Mouse (Mus musculus): ENCODE data around the gene Tusc2. TPM values are rescaled to one million over a fixed set of nuclear protein-coding genes. Genes with fewer than 3 reads are reported as not detected.

The Tusc2 gene
- polyA plus RNA-seq, 1 experiment, result 32.5 TPM

- TF ChIP-seq CTCF (IDR thresholded peaks at IDR 0.05; ENCODE audit: extremely low read depth, insufficient read depth, insufficient read length, insufficient replicate concordance) (no peak), POLR2A (IDR thresholded peaks at IDR 0.05; ENCODE audit: low read depth, low read length) (no peak)
- H3K27me3 ChIP-seq (ENCODE audit: control insufficient read depth, insufficient read depth, low read length), result no peaks in the 10 kb centered on the region
- no peak overlapping the region for H3K27ac ChIP-seq (ENCODE audit: insufficient read depth, low read length)
- 76% methylated on average over 12 of the region's 12 CpGs for WGBS
- H3K4me1 ChIP-seq (ENCODE audit: control insufficient read depth, insufficient read depth, insufficient read length), result peaks cover 24% of the 10 kb centered on the region
- no peaks in the 10 kb centered on the region for H3K36me3 ChIP-seq (ENCODE audit: control insufficient read depth, insufficient read depth, low read length)
- no peak overlapping the region for H3K4me3 ChIP-seq (ENCODE audit: extremely low read depth, insufficient read depth, insufficient read length)
- DNase-seq (ENCODE audit: low read depth in 1 of 2, low spot score in 2 of 2), result no peak
Observed at GRCm38 (mm10) chr9:107600745-107601144, 37.7 kb downstream of the Tusc2 start.

- Histone ChIP-seq H3K27me3 (ENCODE audit: control insufficient read depth, insufficient read depth, low read length) (no peaks in the 10 kb centered on the region), H3K4me3 (ENCODE audit: extremely low read depth, insufficient read depth, insufficient read length) (no peak overlapping the region), H3K27ac (ENCODE audit: insufficient read depth, low read length) (no peak overlapping the region), H3K36me3 (ENCODE audit: control insufficient read depth, insufficient read depth, low read length) (no peaks in the 10 kb centered on the region), H3K4me1 (ENCODE audit: control insufficient read depth, insufficient read depth, insufficient read length) (peaks cover 24% of the 10 kb centered on the region)
- TF ChIP-seq POLR2A (IDR thresholded peaks at IDR 0.05; ENCODE audit: low read depth, low read length), result no peak
- TF ChIP-seq CTCF (IDR thresholded peaks at IDR 0.05; ENCODE audit: extremely low read depth, insufficient read depth, insufficient read length, insufficient replicate concordance), result no peak
- 84% methylated on average over 11 of the region's 11 CpGs for WGBS
- no peak for DNase-seq (ENCODE audit: low read depth in 1 of 2, low spot score in 2 of 2)
Observed at GRCm38 (mm10) chr9:107601275-107601674, 38.2 kb downstream of the Tusc2 start.

- H3K27me3 ChIP-seq (ENCODE audit: control insufficient read depth, insufficient read depth, low read length), result no peaks in the 10 kb centered on the region
- WGBS, result 3% methylated on average over 10 of the region's 10 CpGs
Observed at GRCm38 (mm10) chr9:107602068-107602648, 39.1 kb downstream of the Tusc2 start.

GRCm38 (mm10) chr9:107603251-107603650 is 40.2 kb downstream of the Tusc2 start:
- peak in 1 of 2 experiments; percentile 52 for DNase-seq (ENCODE audit: low read depth in 1 of 2, low spot score in 2 of 2)
- no peak overlapping the region for H3K27ac ChIP-seq (ENCODE audit: insufficient read depth, low read length)
- no peaks in the 10 kb centered on the region for H3K36me3 ChIP-seq (ENCODE audit: control insufficient read depth, insufficient read depth, low read length)
- H3K4me3 ChIP-seq (ENCODE audit: extremely low read depth, insufficient read depth, insufficient read length), result no peak overlapping the region
- peaks cover 24% of the 10 kb centered on the region for H3K4me1 ChIP-seq (ENCODE audit: control insufficient read depth, insufficient read depth, insufficient read length)
- 40% methylated on average over 6 of the region's 6 CpGs for WGBS
- H3K27me3 ChIP-seq (ENCODE audit: control insufficient read depth, insufficient read depth, low read length), result no peaks in the 10 kb centered on the region
- TF ChIP-seq CTCF (IDR thresholded peaks at IDR 0.05; ENCODE audit: extremely low read depth, insufficient read depth, insufficient read length, insufficient replicate concordance) (no peak), POLR2A (IDR thresholded peaks at IDR 0.05; ENCODE audit: low read depth, low read length) (no peak)

More at GRCm38 (mm10) chr9:107602068-107602648, 39.1 kb downstream of the Tusc2 start:
- no peak for TF ChIP-seq POLR2A (IDR thresholded peaks at IDR 0.05; ENCODE audit: low read depth, low read length)
- TF ChIP-seq CTCF (IDR thresholded peaks at IDR 0.05; ENCODE audit: extremely low read depth, insufficient read depth, insufficient read length, insufficient replicate concordance), result peak; percentile 99
- H3K36me3 ChIP-seq (ENCODE audit: control insufficient read depth, insufficient read depth, low read length), result no peaks in the 10 kb centered on the region
- peak; percentile 65 to 87 for DNase-seq (ENCODE audit: low read depth in 1 of 2, low spot score in 2 of 2)
- no peak overlapping the region for H3K4me3 ChIP-seq (ENCODE audit: extremely low read depth, insufficient read depth, insufficient read length)
- no peak overlapping the region for H3K27ac ChIP-seq (ENCODE audit: insufficient read depth, low read length)
- H3K4me1 ChIP-seq (ENCODE audit: control insufficient read depth, insufficient read depth, insufficient read length), result peaks cover 24% of the 10 kb centered on the region

- Histone ChIP-seq H3K36me3 (ENCODE audit: control insufficient read depth, insufficient read depth, low read length) (no peaks in the 10 kb centered on the region), H3K4me1 (ENCODE audit: control insufficient read depth, insufficient read depth, insufficient read length) (peaks cover 24% of the 10 kb centered on the region), H3K27me3 (ENCODE audit: control insufficient read depth, insufficient read depth, low read length) (no peaks in the 10 kb centered on the region), H3K27ac (ENCODE audit: insufficient read depth, low read length) (no peak overlapping the region), H3K4me3 (ENCODE audit: extremely low read depth, insufficient read depth, insufficient read length) (no peak overlapping the region)
- no peak for DNase-seq (ENCODE audit: low read depth in 1 of 2, low spot score in 2 of 2)
- TF ChIP-seq CTCF (IDR thresholded peaks at IDR 0.05; ENCODE audit: extremely low read depth, insufficient read depth, insufficient read length, insufficient replicate concordance) (no peak), POLR2A (IDR thresholded peaks at IDR 0.05; ENCODE audit: low read depth, low read length) (no peak)
- 66% methylated on average over 23 of the region's 23 CpGs for WGBS
Observed at GRCm38 (mm10) chr9:107605041-107605661, 42.1 kb downstream of the Tusc2 start.

- Histone ChIP-seq H3K27me3 (ENCODE audit: control insufficient read depth, insufficient read depth, low read length) (no peaks in the 10 kb centered on the region), H3K4me1 (ENCODE audit: control insufficient read depth, insufficient read depth, insufficient read length) (peaks cover 20% of the 10 kb centered on the region), H3K27ac (ENCODE audit: insufficient read depth, low read length) (no peak overlapping the region), H3K36me3 (ENCODE audit: control insufficient read depth, insufficient read depth, low read length) (no peaks in the 10 kb centered on the region), H3K4me3 (ENCODE audit: extremely low read depth, insufficient read depth, insufficient read length) (no peak overlapping the region)
- 80% methylated on average over 9 of the region's 9 CpGs for WGBS
- no peak for DNase-seq (ENCODE audit: low read depth in 1 of 2, low spot score in 2 of 2)
- TF ChIP-seq CTCF (IDR thresholded peaks at IDR 0.05; ENCODE audit: extremely low read depth, insufficient read depth, insufficient read length, insufficient replicate concordance) (no peak), POLR2A (IDR thresholded peaks at IDR 0.05; ENCODE audit: low read depth, low read length) (no peak)
Observed at GRCm38 (mm10) chr9:107606591-107606990, 43.5 kb downstream of the Tusc2 start.

- TF ChIP-seq CTCF (IDR thresholded peaks at IDR 0.05; ENCODE audit: extremely low read depth, insufficient read depth, insufficient read length, insufficient replicate concordance), result no peak
- no peak for TF ChIP-seq POLR2A (IDR thresholded peaks at IDR 0.05; ENCODE audit: low read depth, low read length)
- Histone ChIP-seq H3K4me1 (ENCODE audit: control insufficient read depth, insufficient read depth, insufficient read length) (peaks cover 18% of the 10 kb centered on the region), H3K27ac (ENCODE audit: insufficient read depth, low read length) (no peak overlapping the region), H3K4me3 (ENCODE audit: extremely low read depth, insufficient read depth, insufficient read length) (no peak overlapping the region), H3K36me3 (ENCODE audit: control insufficient read depth, insufficient read depth, low read length) (no peaks in the 10 kb centered on the region), H3K27me3 (ENCODE audit: control insufficient read depth, insufficient read depth, low read length) (no peaks in the 10 kb centered on the region)
- no peak for DNase-seq (ENCODE audit: low read depth in 1 of 2, low spot score in 2 of 2)
- 94% methylated on average over 2 of the region's 2 CpGs for WGBS
Observed at GRCm38 (mm10) chr9:107607036-107607435, 44.0 kb downstream of the Tusc2 start.

All from spleen, adult 2 months (tissue).